Mouse (Mus musculus) forebrain, embryonic 13.5 days (tissue): Measurements from ENCODE around the gene Rabggta. TPM values are rescaled to one million over a fixed set of nuclear protein-coding genes. Genes with fewer than 3 reads are reported as not detected.
"Not testable (repeated sequence)": the region's sequence is repeated elsewhere in the genome, so short reads cannot be mapped to it uniquely, and the experiment has no call there.

Experiments used
- ATAC-seq: fragments of 200-750 bp; cut with Nextera tagmentation; 2 replicates; pipeline ENCODE4 v1.8.0; 2017
- H3K27ac ChIP-seq: fragments of 300-500 bp; sonication (generic); 2 replicates; pipeline ENCODE4 v1.5.1; 2015; ENCODE audit warnings: inconsistent platforms, mild to moderate bottlenecking, moderate library complexity
- H3K27me3 ChIP-seq: fragments of 300-500 bp; sonication (generic); 2 replicates; pipeline ENCODE4 v1.6.1; 2015; ENCODE audit warnings: mild to moderate bottlenecking, inconsistent platforms
- H3K36me3 ChIP-seq: fragments of 300-500 bp; sonication (generic); 2 replicates; pipeline ENCODE4 v1.6.1; 2015; ENCODE audit warnings: mild to moderate bottlenecking, inconsistent platforms; ENCODE audit not compliant: poor library complexity, severe bottlenecking
- H3K4me1 ChIP-seq: fragments of 300-500 bp; sonication (generic); 2 replicates; pipeline ENCODE4 v1.6.1; 2015; ENCODE audit warnings: inconsistent platforms
- H3K4me2 ChIP-seq: fragments of 300-500 bp; sonication (generic); 2 replicates; pipeline ENCODE4 v1.6.1; 2015; ENCODE audit warnings: inconsistent platforms, mild to moderate bottlenecking, moderate library complexity
- H3K4me3 ChIP-seq: fragments of 300-500 bp; sonication (generic); 2 replicates; pipeline ENCODE4 v1.5.1; 2015; ENCODE audit warnings: mild to moderate bottlenecking, inconsistent platforms
- H3K9ac ChIP-seq: fragments of 300-500 bp; sonication (generic); 2 replicates; pipeline ENCODE4 v1.6.1; 2015; ENCODE audit warnings: mild to moderate bottlenecking, inconsistent platforms
- H3K9me3 ChIP-seq: fragments of 300-500 bp; sonication (generic); replicated peaks from 2 replicates; pipeline ENCODE4 v1.6.1; 2016; ENCODE audit warnings: inconsistent platforms
- WGBS: fragments of 180-500 bp; shearing (Covaris S2); methylation state at CpG from one replicate; pipeline ENCODE4 v1.1.7; 2015; 5-methylcytosine and 5-hydroxymethylcytosine counted together
- polyA plus RNA-seq: library from polyadenylated mRNA; unstranded; fragments of >200 nt; fragmentation: Nextera tagmentation; extraction: Ambion mirVana; gene quantifications from 2 replicates; pipeline ENCODE4 v1.2.1, GENCODE M21; 2015

Gene Rabggta
- 33.5 and 37.8 TPM in 2 replicates for polyA plus RNA-seq

DNA sequence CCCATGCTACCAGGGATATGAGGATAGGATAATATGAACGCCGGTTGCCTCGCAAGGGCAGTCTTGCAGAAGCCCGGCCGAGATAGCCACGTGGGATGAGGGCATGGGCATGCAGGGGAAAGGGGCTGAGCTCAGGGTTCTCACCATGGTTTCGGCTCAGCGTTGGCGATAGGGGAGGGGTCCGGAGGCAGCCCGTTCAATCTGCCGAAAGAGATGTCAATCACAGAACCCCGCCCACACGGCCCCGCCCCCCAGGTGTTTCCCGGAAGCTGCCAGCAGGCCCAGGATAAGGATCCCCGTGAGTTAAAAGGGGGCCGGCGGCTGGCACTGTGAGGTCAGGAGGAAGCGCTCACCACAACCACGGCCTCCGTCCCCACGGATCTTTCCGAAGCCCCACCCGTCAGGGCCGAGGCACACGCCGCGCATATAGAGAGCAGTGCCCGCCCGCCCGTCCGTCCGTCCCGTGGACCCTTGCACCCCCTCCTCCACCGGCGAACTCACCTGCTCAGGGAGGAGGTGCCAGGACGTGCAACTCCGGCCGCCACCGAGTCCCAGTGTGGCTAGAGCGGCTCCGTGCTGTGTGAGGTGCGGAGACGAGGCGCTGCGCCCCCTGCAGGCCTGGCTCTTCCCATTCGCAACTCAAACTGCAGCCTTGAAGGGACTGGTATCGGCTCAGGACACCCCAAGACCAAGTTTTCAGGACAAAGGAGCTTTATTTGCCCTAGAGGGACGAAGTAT, at the start of gene Rabggta:
Gene Rabggta (minus strand): TSS at position 564 of the 738 bp plus-strand sequence.
- Histone ChIP-seq H3K4me3 (peak within 1 kb of the TSS; percentile 81), H3K27me3 (no peaks in the 10 kb centered on the region), H3K27ac (peak within 1 kb of the TSS; percentile 82), H3K9me3 (no peaks in the 10 kb centered on the region), H3K9ac (peak within 1 kb of the TSS; percentile 78), H3K4me2 (peak within 1 kb of the TSS; percentile 72), H3K36me3 (peaks cover 28% of the 10 kb centered on the region), H3K4me1 (peaks cover 12% of the 10 kb centered on the region; the same call in 1 of the 2 replicates)
- peak; percentile 96 for ATAC-seq
- WGBS = under 1% methylated on average over 50 of the region's 50 CpGs

DNA sequence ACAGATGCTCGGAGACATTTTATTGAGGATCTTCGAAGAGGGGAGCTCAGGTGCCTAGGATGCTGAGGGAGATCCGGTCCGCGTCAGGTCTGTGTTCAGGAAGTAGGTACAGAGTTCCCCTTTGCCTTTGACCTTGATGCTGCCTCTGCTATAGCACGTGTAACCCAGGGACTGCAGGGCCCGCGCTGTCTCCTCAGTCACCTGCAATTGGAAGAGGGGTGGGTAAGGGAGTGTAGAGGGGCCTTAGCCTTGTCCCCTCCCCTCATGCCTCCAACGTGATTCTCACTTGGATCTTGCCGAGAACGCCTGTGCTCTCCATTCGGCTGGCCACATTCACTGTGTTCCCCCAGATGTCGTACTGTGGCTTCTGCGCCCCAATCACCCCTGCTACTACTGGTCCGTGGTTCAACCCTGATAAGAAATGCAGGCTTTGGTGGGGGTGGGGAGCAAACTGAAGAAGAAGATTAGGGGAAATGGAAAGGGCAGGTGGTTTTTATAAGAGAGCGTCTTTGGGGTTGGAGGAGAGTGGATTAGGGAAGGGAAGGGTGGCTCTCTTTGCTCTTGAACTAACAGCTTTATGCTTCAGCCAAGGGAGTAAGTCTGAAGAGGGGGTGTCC, 47.1 kb upstream of the Rabggta start:
- WGBS = 75% methylated on average over 16 of the region's 16 CpGs
- no peak for ATAC-seq
- Histone ChIP-seq H3K27me3 (peaks cover 71% of the 10 kb centered on the region), H3K4me2 (no peak overlapping the region), H3K36me3 (no peaks in the 10 kb centered on the region), H3K27ac (no peak overlapping the region), H3K9ac (no peak overlapping the region), H3K9me3 (no peaks in the 10 kb centered on the region), H3K4me1 (peaks cover 7% of the 10 kb centered on the region; the same call in 1 of the 2 replicates), H3K4me3 (no peak overlapping the region)

DNA sequence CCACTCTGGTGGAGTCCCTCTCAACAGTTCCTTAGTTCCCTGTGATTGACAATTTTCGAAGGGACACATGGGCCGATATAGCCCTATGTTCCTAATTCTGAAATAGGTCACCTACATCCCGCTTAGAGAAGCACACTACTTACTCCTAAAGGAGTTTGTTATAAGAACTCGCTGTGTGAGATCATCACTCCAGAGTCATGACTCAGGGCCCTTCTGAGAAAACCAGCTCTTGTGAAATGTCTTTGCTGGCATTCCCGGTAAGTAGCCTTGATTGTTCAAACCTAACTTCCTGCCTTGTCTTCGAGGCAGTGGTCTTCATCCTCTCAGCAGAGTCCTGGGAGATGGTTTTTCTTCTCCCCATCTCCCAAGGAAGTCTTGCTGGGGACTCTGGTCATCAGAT, 46.5 kb upstream of the Rabggta start:
- no peaks in the 10 kb centered on the region for H3K36me3 ChIP-seq
- no peaks in the 10 kb centered on the region for H3K9me3 ChIP-seq
- H3K4me1 ChIP-seq = peaks cover 7% of the 10 kb centered on the region; the same call in 1 of the 2 replicates
- peaks cover 71% of the 10 kb centered on the region for H3K27me3 ChIP-seq
- no peak for ATAC-seq
- 87% methylated on average over 6 of the region's 6 CpGs for WGBS
- H3K27ac ChIP-seq = no peak overlapping the region
- H3K4me3 ChIP-seq = no peak overlapping the region
- H3K4me2 ChIP-seq = no peak overlapping the region
- H3K9ac ChIP-seq = no peak overlapping the region

DNA sequence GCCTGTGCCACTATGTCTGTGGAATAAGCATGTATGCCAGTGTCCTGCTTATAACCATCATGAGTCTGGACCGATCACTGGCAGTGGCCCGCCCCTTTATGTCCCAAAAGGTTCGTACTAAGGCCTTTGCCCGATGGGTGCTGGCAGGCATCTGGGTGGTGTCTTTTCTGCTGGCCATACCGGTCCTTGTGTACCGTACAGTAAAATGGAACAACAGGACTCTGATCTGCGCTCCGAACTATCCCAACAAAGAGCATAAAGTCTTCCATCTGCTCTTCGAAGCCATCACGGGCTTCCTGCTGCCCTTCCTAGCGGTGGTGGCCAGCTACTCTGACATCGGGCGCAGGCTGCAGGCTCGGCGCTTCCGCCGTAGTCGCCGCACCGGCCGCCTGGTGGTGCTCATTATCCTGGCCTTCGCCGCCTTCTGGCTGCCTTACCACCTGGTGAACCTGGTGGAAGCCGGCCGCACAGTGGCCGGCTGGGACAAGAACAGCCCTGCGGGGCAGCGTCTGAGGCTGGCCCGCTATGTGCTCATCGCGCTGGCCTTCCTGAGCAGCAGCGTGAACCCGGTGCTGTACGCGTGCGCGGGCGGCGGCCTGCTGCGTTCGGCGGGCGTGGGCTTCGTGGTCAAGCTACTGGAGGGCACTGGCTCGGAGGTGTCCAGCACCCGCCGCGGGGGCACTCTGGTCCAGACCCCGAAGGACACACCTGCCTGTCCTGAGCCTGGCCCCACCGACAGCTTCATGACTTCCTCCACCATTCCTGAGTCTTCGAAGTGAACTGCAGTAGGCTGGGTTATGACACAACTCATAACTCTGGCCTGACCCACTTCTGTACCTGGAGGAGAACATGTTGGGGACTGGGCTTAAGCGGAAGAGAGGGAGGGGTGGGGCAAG, 45.7 kb upstream of the Rabggta start:
- Histone ChIP-seq H3K4me1 (peaks cover 7% of the 10 kb centered on the region; the same call in 1 of the 2 replicates), H3K4me3 (peak overlapping the region; percentile 47), H3K9me3 (no peaks in the 10 kb centered on the region), H3K27me3 (peaks cover 73% of the 10 kb centered on the region), H3K27ac (no peak overlapping the region), H3K4me2 (peak overlapping the region; percentile 86), H3K9ac (peak overlapping the region; percentile 71), H3K36me3 (no peaks in the 10 kb centered on the region)
- ATAC-seq = peak; percentile 62; the same call in 1 of the 2 replicates
- WGBS = 11% methylated on average over 52 of the region's 52 CpGs

DNA sequence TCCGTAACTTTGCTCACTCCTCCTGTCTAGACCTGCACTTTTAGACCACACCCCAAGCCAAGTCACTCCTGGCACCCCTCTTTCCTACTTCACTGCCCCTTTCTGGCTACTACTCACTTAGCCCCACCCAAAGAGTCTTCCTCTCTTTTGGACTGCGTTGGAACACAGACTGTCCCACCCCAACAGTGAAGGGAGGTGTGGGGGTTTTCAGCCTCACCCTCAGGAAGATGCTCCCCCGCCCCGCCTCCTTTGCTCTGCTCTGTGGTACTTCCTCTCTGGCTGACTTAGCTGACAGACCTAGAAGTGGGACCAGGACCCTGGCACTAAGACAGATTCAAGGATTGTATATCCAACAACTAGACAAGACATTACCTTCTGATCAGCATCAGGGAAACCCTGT, 43.6 kb upstream of the Rabggta start, which contains the start of gene Ltb4r1:
Gene Ltb4r1 (plus strand): TSS at position 267 of the 400 bp plus-strand sequence.
- Histone ChIP-seq H3K27ac (no peak within 1 kb of the TSS), H3K9ac (no peak within 1 kb of the TSS), H3K9me3 (no peaks in the 10 kb centered on the region), H3K4me1 (peaks cover 15% of the 10 kb centered on the region), H3K36me3 (no peaks in the 10 kb centered on the region), H3K4me2 (no peak within 1 kb of the TSS), H3K27me3 (peaks cover 90% of the 10 kb centered on the region), H3K4me3 (no peak within 1 kb of the TSS)
- no peak for ATAC-seq
- 68% methylated on average over 4 of the region's 4 CpGs for WGBS

DNA sequence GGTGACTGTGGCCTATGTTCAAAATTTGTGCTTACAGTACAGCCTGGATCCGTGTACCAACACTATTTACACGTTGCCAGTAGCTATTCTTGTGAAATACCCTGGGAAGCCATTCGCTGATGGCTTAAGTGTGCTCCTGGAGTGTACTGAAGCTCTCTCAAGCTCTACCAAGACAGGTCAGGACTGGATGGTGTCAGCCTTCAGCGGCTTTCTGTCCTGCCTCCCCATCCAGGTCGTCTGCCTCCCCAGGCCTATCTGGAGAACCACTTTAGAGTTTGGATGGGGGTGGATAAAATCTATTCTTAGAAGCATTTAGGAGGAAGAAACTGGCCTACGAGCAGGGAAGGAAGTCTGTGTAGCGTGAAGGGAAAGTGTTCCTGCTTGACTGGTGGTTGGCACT, 41.1 kb upstream of the Rabggta start:
- Histone ChIP-seq H3K4me3 (no peak overlapping the region), H3K9ac (no peak overlapping the region), H3K9me3 (no peaks in the 10 kb centered on the region), H3K4me1 (peaks cover 14% of the 10 kb centered on the region), H3K27me3 (peaks cover 72% of the 10 kb centered on the region), H3K4me2 (no peak overlapping the region), H3K36me3 (no peaks in the 10 kb centered on the region), H3K27ac (no peak overlapping the region)
- no peak for ATAC-seq
- WGBS = 63% methylated on average over 7 of the region's 7 CpGs

DNA sequence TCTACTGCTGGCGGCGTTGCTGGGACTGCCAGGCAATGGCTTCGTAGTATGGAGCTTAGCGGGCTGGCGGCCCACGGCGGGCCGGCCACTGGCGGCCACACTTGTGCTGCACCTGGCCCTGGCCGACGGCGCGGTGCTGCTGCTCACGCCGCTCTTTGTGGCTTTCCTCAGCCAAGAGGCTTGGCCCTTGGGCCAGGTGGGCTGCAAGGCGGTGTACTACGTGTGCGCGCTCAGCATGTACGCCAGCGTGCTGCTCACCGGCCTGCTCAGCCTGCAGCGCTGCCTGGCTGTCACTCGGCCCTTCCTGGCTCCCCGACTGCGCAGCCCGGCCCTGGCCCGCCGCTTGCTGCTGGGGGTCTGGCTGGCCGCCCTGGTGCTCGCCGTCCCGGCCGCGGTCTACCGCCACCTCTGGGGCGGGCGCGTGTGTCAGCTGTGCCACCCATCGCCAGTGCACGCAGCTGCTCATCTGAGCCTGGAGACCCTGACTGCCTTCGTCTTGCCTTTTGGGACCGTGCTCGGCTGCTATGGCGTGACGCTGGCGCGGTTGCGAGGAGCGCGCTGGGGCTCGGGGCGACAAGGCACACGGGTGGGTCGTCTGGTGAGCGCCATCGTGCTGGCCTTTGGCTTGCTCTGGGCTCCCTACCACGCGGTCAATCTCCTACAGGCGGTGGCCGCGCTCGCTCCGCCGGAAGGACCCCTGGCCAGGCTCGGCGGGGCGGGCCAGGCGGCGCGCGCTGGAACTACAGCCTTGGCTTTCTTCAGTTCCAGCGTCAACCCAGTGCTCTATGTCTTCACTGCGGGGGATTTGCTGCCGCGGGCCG, 40.1 kb upstream of the Rabggta start:
- no peaks in the 10 kb centered on the region for H3K36me3 ChIP-seq
- H3K27me3 ChIP-seq = peaks cover 63% of the 10 kb centered on the region
- H3K27ac ChIP-seq = peak overlapping the region; percentile 8; the same call in 1 of the 2 replicates
- H3K4me1 ChIP-seq = peaks cover 9% of the 10 kb centered on the region
- peak overlapping the region; percentile 53 for H3K4me3 ChIP-seq
- under 1% methylated on average over 75 of the region's 77 CpGs for WGBS
- peak; percentile 77 for ATAC-seq
- no peaks in the 10 kb centered on the region for H3K9me3 ChIP-seq
- peak overlapping the region; percentile 87 for H3K4me2 ChIP-seq
- H3K9ac ChIP-seq = peak overlapping the region; percentile 77

DNA sequence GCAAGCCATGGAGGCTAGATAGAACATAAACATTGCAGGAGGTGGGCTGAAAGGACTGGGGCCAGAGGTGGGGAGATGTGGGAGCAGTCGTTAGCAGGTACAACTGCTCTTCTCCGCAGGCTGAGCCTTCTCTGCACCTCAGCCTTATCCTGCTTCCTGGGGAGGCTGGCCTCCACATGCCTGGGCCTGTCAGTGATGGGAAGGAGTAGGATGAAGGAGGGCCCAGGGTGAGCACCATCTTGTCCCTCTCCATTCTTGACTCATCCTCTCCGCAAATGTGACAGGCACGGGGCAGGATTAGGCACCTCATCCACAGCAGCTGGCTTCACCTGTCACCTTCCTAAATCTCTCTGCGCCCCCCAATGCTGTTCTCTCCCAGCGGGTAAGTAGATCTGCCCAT, 39.1 kb upstream of the Rabggta start, which contains the start of gene Ltb4r2:
Gene Ltb4r2 (plus strand): TSS at position 266 of the 400 bp plus-strand sequence.
- Histone ChIP-seq H3K4me2 (peak within 1 kb of the TSS; percentile 87), H3K4me1 (peaks cover 9% of the 10 kb centered on the region), H3K27me3 (peaks cover 55% of the 10 kb centered on the region), H3K9me3 (no peaks in the 10 kb centered on the region), H3K9ac (peak within 1 kb of the TSS; percentile 77), H3K36me3 (peaks cover 8% of the 10 kb centered on the region), H3K4me3 (peak within 1 kb of the TSS; percentile 53), H3K27ac (peak within 1 kb of the TSS; percentile 8; the same call in 1 of the 2 replicates)
- 72% methylated on average over 6 of the region's 6 CpGs for whole genome bisulfite sequencing
- no peak for ATAC-seq

DNA sequence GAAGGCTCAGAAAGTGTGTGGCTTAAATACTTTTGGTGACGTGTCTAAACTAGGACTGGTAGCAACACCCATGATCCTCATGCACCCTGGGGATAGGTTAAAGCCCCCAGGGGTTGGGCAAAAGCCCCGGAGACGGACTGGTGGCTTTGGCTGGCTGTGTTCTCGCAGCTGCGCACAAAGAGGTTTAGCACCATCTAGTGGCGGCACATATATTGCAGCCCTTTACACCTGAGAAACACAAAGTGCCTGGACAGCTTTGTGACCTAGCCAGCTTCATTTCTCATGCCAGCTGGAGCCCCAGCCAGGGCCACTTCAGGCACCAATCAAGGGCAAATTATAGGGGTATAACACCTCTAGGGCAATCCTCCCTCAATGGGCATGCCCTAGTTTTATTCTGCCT, 38.1 kb upstream of the Rabggta start:
- H3K9ac ChIP-seq, ATAC-seq, H3K9me3 ChIP-seq, H3K4me1 ChIP-seq, H3K27ac ChIP-seq, H3K4me3 ChIP-seq: not testable (repeated sequence)
- Histone ChIP-seq H3K4me2 (peak overlapping the region; percentile 40), H3K27me3 (peaks cover 44% of the 10 kb centered on the region), H3K36me3 (peaks cover 18% of the 10 kb centered on the region)
- 2% methylated on average over 6 of the region's 6 CpGs for WGBS

DNA sequence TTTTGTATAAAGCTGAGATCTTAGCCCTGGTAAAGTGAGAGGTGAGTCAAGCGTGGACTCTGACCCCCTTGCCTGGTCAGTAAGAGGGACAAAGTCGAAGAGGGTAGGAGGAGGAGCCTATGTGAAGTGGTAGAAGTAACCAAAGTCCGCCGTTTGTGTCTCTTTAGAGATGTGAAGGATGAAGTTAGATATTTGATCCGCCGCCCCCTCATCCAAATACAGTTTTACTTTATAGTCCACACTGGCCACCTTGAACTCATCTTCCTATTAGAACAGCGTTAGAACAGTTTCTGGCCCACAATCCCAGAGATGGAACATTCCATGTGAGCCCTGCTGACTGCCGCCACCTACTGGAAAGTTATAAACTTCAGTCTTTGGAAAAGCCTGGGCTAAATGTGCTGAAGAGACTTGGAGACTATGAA, 36.3 kb upstream of the Rabggta start, which contains the start of gene Cideb:
Gene Cideb (minus strand): TSS at position 96 of the 422 bp plus-strand sequence.
- Histone ChIP-seq H3K27ac (no peak within 1 kb of the TSS), H3K4me3 (no peak within 1 kb of the TSS), H3K9me3 (no peaks in the 10 kb centered on the region), H3K9ac (no peak within 1 kb of the TSS), H3K36me3 (peaks cover 36% of the 10 kb centered on the region), H3K4me2 (no peak within 1 kb of the TSS), H3K4me1 (peaks cover 9% of the 10 kb centered on the region), H3K27me3 (peaks cover 28% of the 10 kb centered on the region)
- WGBS = 17% methylated on average over 8 of the region's 8 CpGs
- no peak; the same call in 1 of the 2 replicates for ATAC-seq

DNA sequence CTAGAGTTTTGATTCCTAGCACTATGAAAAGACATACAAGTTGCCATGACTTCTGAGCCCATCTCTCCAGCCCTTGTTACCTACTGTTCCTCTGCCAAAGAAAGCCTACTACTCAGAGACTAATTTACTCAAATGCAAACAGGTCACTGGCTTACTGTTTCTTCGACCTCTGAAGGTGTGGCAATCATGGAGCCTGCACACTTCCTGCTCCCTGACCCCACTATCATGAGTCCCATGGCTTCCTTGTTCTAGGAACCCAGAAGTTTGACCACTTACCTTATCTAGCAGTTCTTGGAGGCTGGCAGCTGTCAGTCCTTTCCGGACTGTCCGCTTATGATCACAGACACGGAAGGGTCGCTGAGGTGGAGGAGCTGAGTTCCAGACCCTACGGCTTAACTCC, 35.5 kb upstream of the Rabggta start:
- ATAC-seq = no peak
- Histone ChIP-seq H3K9me3 (no peaks in the 10 kb centered on the region), H3K27ac (no peak overlapping the region), H3K27me3 (peaks cover 20% of the 10 kb centered on the region), H3K9ac (no peak overlapping the region), H3K4me2 (no peak overlapping the region), H3K36me3 (peaks cover 44% of the 10 kb centered on the region), H3K4me3 (no peak overlapping the region), H3K4me1 (peaks cover 9% of the 10 kb centered on the region)
- WGBS = 86% methylated on average over 6 of the region's 6 CpGs
